Mouse (Mus musculus): ENCODE data around the gene Il17rc. TPM values are rescaled to one million over a fixed set of nuclear protein-coding genes. Genes with fewer than 3 reads are reported as not detected.

The Il17rc gene
- polyA plus RNA-seq, 1 experiment from 2014 or later = 28.3 TPM

- Histone ChIP-seq H3K4me1 (replicated peaks; ENCODE audit: control insufficient read depth, insufficient read depth, low read length) (peaks cover 21% of the 10 kb centered on the region), H3K36me3 (ENCODE audit: control insufficient read depth, insufficient read depth, low read length) (no peaks in the 10 kb centered on the region), H3K4me3 (ENCODE audit: low read length) (peak within 1 kb of the TSS; percentile 62), H3K27me3 (ENCODE audit: control insufficient read depth, insufficient read depth, low read depth, low read length) (peaks cover 7% of the 10 kb centered on the region; the same call in 1 of the 2 replicates), H3K9ac (ENCODE audit: low read length) (peak within 1 kb of the TSS; percentile 76), H3K9me3 (ENCODE audit: control insufficient read depth, low read length) (no peaks in the 10 kb centered on the region), H3K27ac (ENCODE audit: low read length) (peak within 1 kb of the TSS; percentile 85), H3K4me2 (ENCODE audit: low read depth, low read length) (peak within 1 kb of the TSS; percentile 90)
- under 1% methylated on average over 26 of the region's 26 CpGs for WGBS
- ATAC-seq (ENCODE audit: low read depth) = peak; percentile 95
Observed at GRCm38 (mm10) chr6:113483100-113483615, 11.9 kb downstream of the Il17rc start, which contains the start of gene Creld1. Creld1 (plus strand) TSS chr6:113483297.

DNA sequence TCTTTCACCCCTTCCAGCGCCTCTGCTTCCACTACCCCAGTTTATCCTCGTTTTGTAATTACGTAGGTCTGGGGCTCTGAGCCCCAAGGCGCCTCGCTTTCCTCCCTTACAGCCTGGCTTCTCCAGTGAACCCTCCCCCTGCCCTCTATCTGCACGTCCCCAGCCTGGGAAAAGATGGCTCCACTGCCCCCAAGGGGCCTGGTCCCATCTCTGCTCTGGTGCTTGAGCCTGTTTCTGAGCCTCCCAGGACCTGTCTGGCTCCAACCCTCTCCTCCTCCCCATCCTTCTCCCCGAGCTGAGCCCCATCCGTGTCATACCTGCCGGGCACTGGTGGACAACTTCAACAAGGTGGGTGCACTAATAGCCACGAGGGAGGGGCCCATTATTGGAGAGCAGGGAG lies 12.5 kb downstream of the Il17rc start:
- H3K9ac ChIP-seq (ENCODE audit: low read length) = peak overlapping the region; percentile 76
- peak; percentile 34 for ATAC-seq (ENCODE audit: low read depth)
- peaks cover 7% of the 10 kb centered on the region; the same call in 1 of the 2 replicates for H3K27me3 ChIP-seq (ENCODE audit: control insufficient read depth, insufficient read depth, low read depth, low read length)
- WGBS = 5% methylated on average over 10 of the region's 10 CpGs
- H3K4me1 ChIP-seq (replicated peaks; ENCODE audit: control insufficient read depth, insufficient read depth, low read length) = peaks cover 21% of the 10 kb centered on the region
- peak overlapping the region; percentile 90 for H3K4me2 ChIP-seq (ENCODE audit: low read depth, low read length)
- no peaks in the 10 kb centered on the region for H3K9me3 ChIP-seq (ENCODE audit: control insufficient read depth, low read length)
- peak overlapping the region; percentile 62 for H3K4me3 ChIP-seq (ENCODE audit: low read length)
- H3K36me3 ChIP-seq (ENCODE audit: control insufficient read depth, insufficient read depth, low read length) = no peaks in the 10 kb centered on the region
- H3K27ac ChIP-seq (ENCODE audit: low read length) = peak overlapping the region; percentile 85

- Histone ChIP-seq H3K27ac (ENCODE audit: low read length) (peak overlapping the region; percentile 63; the same call in 1 of the 2 replicates), H3K27me3 (ENCODE audit: control insufficient read depth, insufficient read depth, low read depth, low read length) (peaks cover 7% of the 10 kb centered on the region; the same call in 1 of the 2 replicates), H3K36me3 (ENCODE audit: control insufficient read depth, insufficient read depth, low read length) (no peaks in the 10 kb centered on the region), H3K4me2 (ENCODE audit: low read depth, low read length) (no peak overlapping the region), H3K9me3 (ENCODE audit: control insufficient read depth, low read length) (no peaks in the 10 kb centered on the region), H3K4me3 (ENCODE audit: low read length) (no peak overlapping the region), H3K9ac (ENCODE audit: low read length) (no peak overlapping the region), H3K4me1 (replicated peaks; ENCODE audit: control insufficient read depth, insufficient read depth, low read length) (peaks cover 21% of the 10 kb centered on the region)
- 47% methylated on average over 7 of the region's 7 CpGs for WGBS
- peak; percentile 9; the same call in 1 of the 2 replicates for ATAC-seq (ENCODE audit: low read depth)
Observed at GRCm38 (mm10) chr6:113487125-113487576, 15.9 kb downstream of the Il17rc start.

DNA sequence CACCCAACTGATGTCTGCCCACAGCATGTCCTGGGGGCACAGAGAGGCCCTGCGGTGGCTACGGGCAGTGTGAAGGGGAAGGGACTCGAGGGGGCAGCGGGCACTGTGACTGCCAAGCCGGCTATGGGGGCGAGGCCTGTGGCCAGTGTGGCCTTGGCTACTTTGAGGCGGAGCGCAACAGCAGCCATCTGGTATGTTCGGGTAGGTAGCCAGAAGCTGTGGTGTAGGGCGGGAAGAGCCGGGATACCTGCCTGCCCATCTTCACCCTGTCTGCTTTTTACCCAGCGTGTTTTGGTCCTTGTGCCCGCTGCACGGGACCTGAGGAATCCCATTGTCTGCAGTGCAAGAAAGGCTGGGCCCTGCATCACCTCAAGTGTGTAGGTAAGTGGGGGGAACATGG lies 18.2 kb downstream of the Il17rc start:
- H3K4me3 ChIP-seq (ENCODE audit: low read length) = no peak overlapping the region
- no peak overlapping the region for H3K4me2 ChIP-seq (ENCODE audit: low read depth, low read length)
- H3K36me3 ChIP-seq (ENCODE audit: control insufficient read depth, insufficient read depth, low read length) = no peaks in the 10 kb centered on the region; the same call in 1 of the 2 replicates
- H3K27ac ChIP-seq (ENCODE audit: low read length) = no peak overlapping the region
- 93% methylated on average over 14 of the region's 14 CpGs for WGBS
- H3K4me1 ChIP-seq (replicated peaks; ENCODE audit: control insufficient read depth, insufficient read depth, low read length) = peaks cover 9% of the 10 kb centered on the region
- H3K9me3 ChIP-seq (ENCODE audit: control insufficient read depth, low read length) = no peaks in the 10 kb centered on the region
- no peaks in the 10 kb centered on the region for H3K27me3 ChIP-seq (ENCODE audit: control insufficient read depth, insufficient read depth, low read depth, low read length)
- no peak overlapping the region for H3K9ac ChIP-seq (ENCODE audit: low read length)
- ATAC-seq (ENCODE audit: low read depth) = no peak

DNA sequence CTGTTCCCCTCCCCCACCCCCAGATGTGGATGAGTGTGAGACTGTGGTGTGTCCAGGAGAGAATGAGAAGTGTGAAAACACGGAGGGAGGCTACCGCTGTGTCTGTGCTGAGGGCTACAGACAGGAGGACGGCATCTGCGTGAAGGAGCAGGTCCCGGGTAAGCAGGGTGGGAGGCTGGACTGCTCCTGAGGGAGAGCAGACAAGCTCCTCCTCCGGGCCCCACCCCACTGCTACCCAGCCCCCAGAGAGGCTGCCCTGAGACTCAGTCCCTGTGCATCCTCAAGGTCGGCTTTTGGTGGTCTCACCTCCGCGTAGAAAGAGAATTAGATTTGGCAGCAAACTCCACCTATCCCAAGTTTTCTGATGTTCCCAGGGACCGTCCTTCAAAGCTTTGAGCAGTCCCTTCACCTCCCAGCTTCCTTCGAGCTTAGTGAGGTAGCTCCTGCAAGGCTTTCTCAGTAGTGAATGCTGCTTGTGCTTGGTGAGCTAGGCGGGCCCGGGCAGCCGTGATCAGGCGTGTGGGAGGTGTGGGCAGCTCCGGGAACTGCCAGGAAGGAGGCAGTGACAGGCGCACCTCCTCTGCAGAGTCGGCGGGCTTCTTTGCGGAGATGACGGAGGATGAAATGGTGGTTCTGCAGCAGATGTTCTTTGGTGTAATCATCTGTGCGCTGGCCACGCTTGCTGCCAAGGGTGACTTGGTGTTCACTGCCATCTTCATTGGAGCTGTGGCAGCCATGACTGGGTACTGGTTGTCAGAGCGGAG lies 21.1 kb downstream of the Il17rc start:
- peaks cover 12% of the 10 kb centered on the region for H3K4me1 ChIP-seq (replicated peaks; ENCODE audit: control insufficient read depth, insufficient read depth, low read length)
- no peak overlapping the region for H3K4me2 ChIP-seq (ENCODE audit: low read depth, low read length)
- no peaks in the 10 kb centered on the region; the same call in 1 of the 2 replicates for H3K36me3 ChIP-seq (ENCODE audit: control insufficient read depth, insufficient read depth, low read length)
- ATAC-seq (ENCODE audit: low read depth) = no peak
- H3K9me3 ChIP-seq (ENCODE audit: control insufficient read depth, low read length) = no peaks in the 10 kb centered on the region
- WGBS = 72% methylated on average over 24 of the region's 24 CpGs
- peaks cover 18% of the 10 kb centered on the region for H3K27me3 ChIP-seq (ENCODE audit: control insufficient read depth, insufficient read depth, low read depth, low read length)
- no peak overlapping the region for H3K4me3 ChIP-seq (ENCODE audit: low read length)
- no peak overlapping the region for H3K27ac ChIP-seq (ENCODE audit: low read length)
- H3K9ac ChIP-seq (ENCODE audit: low read length) = no peak overlapping the region

GRCm38 (mm10) chr6:113494258-113494788 lies 23.1 kb downstream of the Il17rc start:
- Histone ChIP-seq H3K4me1 (replicated peaks; ENCODE audit: control insufficient read depth, insufficient read depth, low read length) (peaks cover 6% of the 10 kb centered on the region), H3K36me3 (ENCODE audit: control insufficient read depth, insufficient read depth, low read length) (no peaks in the 10 kb centered on the region; the same call in 1 of the 2 replicates), H3K4me3 (ENCODE audit: low read length) (peak overlapping the region; percentile 51), H3K9me3 (ENCODE audit: control insufficient read depth, low read length) (no peaks in the 10 kb centered on the region), H3K27ac (ENCODE audit: low read length) (no peak overlapping the region), H3K27me3 (ENCODE audit: control insufficient read depth, insufficient read depth, low read depth, low read length) (peaks cover 18% of the 10 kb centered on the region), H3K4me2 (ENCODE audit: low read depth, low read length) (peak overlapping the region; percentile 82), H3K9ac (ENCODE audit: low read length) (peak overlapping the region; percentile 67)
- WGBS = under 1% methylated on average over 54 of the region's 54 CpGs
- ATAC-seq (ENCODE audit: low read depth) = peak; percentile 81

GRCm38 (mm10) chr6:113495071-113495675 lies 23.9 kb downstream of the Il17rc start:
- Histone ChIP-seq H3K9ac (ENCODE audit: low read length) (no peak overlapping the region; the same call in 1 of the 2 replicates), H3K27me3 (ENCODE audit: control insufficient read depth, insufficient read depth, low read depth, low read length) (peaks cover 18% of the 10 kb centered on the region), H3K36me3 (ENCODE audit: control insufficient read depth, insufficient read depth, low read length) (no peaks in the 10 kb centered on the region; the same call in 1 of the 2 replicates), H3K4me1 (replicated peaks; ENCODE audit: control insufficient read depth, insufficient read depth, low read length) (peaks cover 6% of the 10 kb centered on the region), H3K27ac (ENCODE audit: low read length) (no peak overlapping the region), H3K4me2 (ENCODE audit: low read depth, low read length) (peak overlapping the region; percentile 82), H3K4me3 (ENCODE audit: low read length) (peak overlapping the region; percentile 51), H3K9me3 (ENCODE audit: control insufficient read depth, low read length) (no peaks in the 10 kb centered on the region)
- ATAC-seq (ENCODE audit: low read depth) = peak; percentile 31; the same call in 1 of the 2 replicates
- 33% methylated on average over 28 of the region's 28 CpGs for WGBS

GRCm38 (mm10) chr6:113499346-113499745 lies 28.1 kb downstream of the Il17rc start:
- no peak overlapping the region for H3K4me3 ChIP-seq (ENCODE audit: low read length)
- H3K9me3 ChIP-seq (ENCODE audit: control insufficient read depth, low read length) = no peaks in the 10 kb centered on the region
- H3K36me3 ChIP-seq (ENCODE audit: control insufficient read depth, insufficient read depth, low read length) = no peaks in the 10 kb centered on the region
- no peak overlapping the region for H3K27ac ChIP-seq (ENCODE audit: low read length)
- peaks cover 39% of the 10 kb centered on the region for H3K27me3 ChIP-seq (ENCODE audit: control insufficient read depth, insufficient read depth, low read depth, low read length)
- peaks cover 6% of the 10 kb centered on the region for H3K4me1 ChIP-seq (replicated peaks; ENCODE audit: control insufficient read depth, insufficient read depth, low read length)
- ATAC-seq (ENCODE audit: low read depth) = no peak
- no peak overlapping the region for H3K4me2 ChIP-seq (ENCODE audit: low read depth, low read length)
- 65% methylated on average over 6 of the region's 6 CpGs for WGBS
- no peak overlapping the region for H3K9ac ChIP-seq (ENCODE audit: low read length)
